Mouse (Mus musculus) ES-Bruce4 (cell line): Measurements from ENCODE around the gene Dvl1. TPM values are rescaled to one million over a fixed set of nuclear protein-coding genes. Genes with fewer than 3 reads are reported as not detected.
A peak's percentile ranks its signal among the peaks of the same experiment; 100 is the strongest.

Experiments
- H3K27ac ChIP-seq: 2 replicates; pipeline ENCODE4 v1.5.1; 2012; ENCODE audit warnings: low read length, inconsistent platforms; ENCODE audit not compliant: insufficient read depth
- H3K27me3 ChIP-seq: 2 replicates; pipeline ENCODE4 v1.6.1; 2012; ENCODE audit warnings: mild to moderate bottlenecking, low read length, inconsistent platforms; ENCODE audit not compliant: control insufficient read depth, poor library complexity, insufficient read depth, severe bottlenecking
- H3K36me3 ChIP-seq: 2 replicates; pipeline ENCODE4 v1.6.1; 2012; ENCODE audit warnings: inconsistent platforms, mild to moderate bottlenecking, low read length, moderate library complexity; ENCODE audit not compliant: control insufficient read depth, poor library complexity, insufficient read depth, severe bottlenecking
- H3K4me1 ChIP-seq: one replicate; pipeline ENCODE4 v1.8.1; 2011; ENCODE audit warnings: low read length; ENCODE audit not compliant: control insufficient read depth, insufficient read depth
- H3K4me3 ChIP-seq: 2 replicates; pipeline ENCODE4 v1.5.1; 2011; ENCODE audit warnings: low read depth, mild to moderate bottlenecking, low read length
- H3K9ac ChIP-seq: 2 replicates; pipeline ENCODE4 v1.6.1; 2012; ENCODE audit warnings: low read depth, mild to moderate bottlenecking, inconsistent platforms; ENCODE audit not compliant: poor library complexity, severe bottlenecking
- H3K9me3 ChIP-seq: replicated peaks from 2 replicates; pipeline ENCODE4 v1.6.1; 2012; ENCODE audit warnings: mild to moderate bottlenecking, low read length, inconsistent platforms; ENCODE audit not compliant: control insufficient read depth, poor library complexity, insufficient read depth, severe bottlenecking
- CTCF ChIP-seq: IDR thresholded peaks from one replicate; pipeline ENCODE4 v1.8.1; 2011; ENCODE audit warnings: low read depth, low read length
- EP300 ChIP-seq: IDR thresholded peaks from 2 replicates; pipeline ENCODE4 v1.6.1; 2011; ENCODE audit warnings: low read depth, low read length; ENCODE audit not compliant: insufficient read depth
- POLR2A ChIP-seq: IDR thresholded peaks from one replicate; pipeline ENCODE4 v1.8.1; 2011; ENCODE audit warnings: low read length; ENCODE audit not compliant: insufficient read depth
- polyA plus RNA-seq: library from polyadenylated mRNA; stranded (reverse); fragments of >200 nt; gene quantifications from 2 replicates; pipeline ENCODE4 v1.2.4, GENCODE M21; 2011; ENCODE audit warnings: low read depth; ENCODE audit not compliant: missing spikeins, insufficient read depth, insufficient read length

Dvl1 gene
- polyA plus RNA-seq, 1 experiment, result 15.2 TPM

DNA sequence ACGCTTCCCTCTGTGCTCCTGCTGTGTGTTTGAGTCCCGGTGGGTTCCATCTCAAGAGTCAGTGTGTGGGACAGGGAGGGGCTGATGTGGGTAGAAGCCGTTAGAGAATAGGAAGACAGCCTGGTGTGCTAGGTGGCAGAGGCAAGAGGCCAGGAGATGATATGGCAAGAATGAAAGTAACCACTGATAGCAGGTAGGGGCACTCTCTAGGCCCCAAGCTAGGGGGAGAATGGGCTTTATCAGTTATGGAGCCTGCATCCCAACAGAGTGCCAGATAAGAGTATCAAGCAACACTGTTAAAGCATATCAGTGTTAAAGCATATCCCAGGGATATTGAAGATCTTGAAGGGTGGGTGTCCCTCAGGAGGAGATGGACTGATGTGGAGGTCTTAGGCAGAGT lies 9.7 kb downstream of the Dvl1 start:
- H3K36me3 ChIP-seq, result no peaks in the 10 kb centered on the region
- H3K9me3 ChIP-seq, result no peaks in the 10 kb centered on the region
- no peaks in the 10 kb centered on the region for H3K27me3 ChIP-seq
- H3K4me3 ChIP-seq, result no peak overlapping the region
- TF ChIP-seq CTCF (no peak), POLR2A (no peak), EP300 (no peak)
- H3K4me1 ChIP-seq, result no peaks in the 10 kb centered on the region
- H3K27ac ChIP-seq, result no peak overlapping the region
- H3K9ac ChIP-seq, result no peak overlapping the region

DNA sequence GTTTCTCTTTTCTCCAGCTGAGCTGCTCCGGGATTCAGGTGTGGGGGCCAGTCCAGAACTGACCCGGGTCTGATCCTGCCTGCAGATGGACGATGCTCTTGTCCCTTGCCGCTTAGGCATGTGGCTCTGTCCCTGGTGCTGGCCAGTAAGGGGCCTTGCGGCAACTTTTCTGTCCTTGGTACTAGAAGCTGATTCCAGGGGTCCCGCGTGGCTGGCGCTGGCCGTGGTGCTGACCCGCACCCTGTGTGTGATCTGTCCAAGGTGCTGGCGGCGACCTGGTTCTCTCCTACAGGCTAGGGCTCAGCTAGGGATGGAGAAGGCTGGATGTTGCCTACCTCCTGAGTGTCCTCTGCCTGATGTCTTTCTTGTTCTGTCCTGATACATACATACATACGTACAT lies 12.1 kb downstream of the Dvl1 start:
- Histone ChIP-seq H3K9me3 (no peaks in the 10 kb centered on the region), H3K4me3 (no peak overlapping the region), H3K4me1 (no peaks in the 10 kb centered on the region), H3K36me3 (no peaks in the 10 kb centered on the region), H3K9ac (no peak overlapping the region), H3K27me3 (no peaks in the 10 kb centered on the region), H3K27ac (no peak overlapping the region)
- peak; percentile 77; the same call in 1 of the 2 replicates for TF ChIP-seq EP300
- no peak for TF ChIP-seq CTCF

GRCm38 (mm10) chr4:155861787-155862186 lies 14.6 kb downstream of the Dvl1 start:
- Histone ChIP-seq H3K4me1 (no peaks in the 10 kb centered on the region), H3K36me3 (no peaks in the 10 kb centered on the region), H3K4me3 (no peak overlapping the region), H3K9ac (no peak overlapping the region), H3K27ac (no peak overlapping the region), H3K9me3 (no peaks in the 10 kb centered on the region), H3K27me3 (no peaks in the 10 kb centered on the region)
- TF ChIP-seq CTCF (no peak), EP300 (no peak), POLR2A (no peak)

- Histone ChIP-seq H3K27me3 (no peaks in the 10 kb centered on the region), H3K4me3 (no peak within 1 kb of the TSS), H3K27ac (no peak within 1 kb of the TSS), H3K9ac (no peak within 1 kb of the TSS), H3K36me3 (no peaks in the 10 kb centered on the region), H3K4me1 (no peaks in the 10 kb centered on the region), H3K9me3 (no peaks in the 10 kb centered on the region)
- TF ChIP-seq EP300 (no peak), POLR2A (no peak), CTCF (no peak)
These were observed 15.8 kb downstream of the Dvl1 start, which contains the start of gene Tas1r3 for GRCm38 (mm10) chr4:155863001-155863400. Gene Tas1r3 (minus strand): TSS chr4:155863362.

GRCm38 (mm10) chr4:155868614-155869298 lies 21.6 kb downstream of the Dvl1 start:
- TF ChIP-seq POLR2A, result no peak
- no peak for TF ChIP-seq EP300
- TF ChIP-seq CTCF, result no peak
- Histone ChIP-seq H3K4me3 (peak overlapping the region; percentile 95), H3K4me1 (no peaks in the 10 kb centered on the region), H3K36me3 (peaks cover 12% of the 10 kb centered on the region), H3K9ac (peak overlapping the region; percentile 68), H3K27me3 (no peaks in the 10 kb centered on the region), H3K9me3 (no peaks in the 10 kb centered on the region), H3K27ac (no peak overlapping the region)

GRCm38 (mm10) chr4:155869317-155870033 lies 22.3 kb downstream of the Dvl1 start, which contains the start of the genes Cptp and Ints11:
Gene Cptp (minus strand): TSS chr4:155869440.
Gene Ints11 (plus strand): TSS chr4:155869546.
- no peaks in the 10 kb centered on the region for H3K4me1 ChIP-seq
- peak within 1 kb of the TSS; percentile 68 for H3K9ac ChIP-seq
- H3K27ac ChIP-seq, result no peak within 1 kb of the TSS
- H3K27me3 ChIP-seq, result no peaks in the 10 kb centered on the region
- peaks cover 15% of the 10 kb centered on the region for H3K36me3 ChIP-seq
- no peaks in the 10 kb centered on the region for H3K9me3 ChIP-seq
- TF ChIP-seq CTCF (no peak), POLR2A (peak; percentile 33), EP300 (no peak)
- peak within 1 kb of the TSS; percentile 95 for H3K4me3 ChIP-seq
